9 mouse cellular contexts compared by ENCODE assay signal in genomic region chrX:71648848-71649454, GRCm38 (mm10). TPM values are rescaled to one million over a fixed set of nuclear protein-coding genes. Genes with fewer than 3 reads are reported as not detected.
DNase-seq lines count a peak whose midpoint lies in the region; ATAC-seq lines count a peak whose summit lies in the region.
"Had no signal": no experiment of that assay in that cellular context is flagged by ENCODE, and none has a peak within 500 bp of the region (broad histone marks: within the 10 kb centered on the region; RNA-seq: fewer than 3 reads in every experiment).

No protein-coding gene starts in this region.

- DNase-seq in CD4-positive, CD25-positive, alpha-beta regulatory T cell, adult 2 months (ENCODE audit: low read depth, low spot score): peak; percentile 2
- peak; percentile 10 for DNase-seq in adrenal gland, postnatal 25 days
- peak; percentile 65 for DNase-seq in forebrain, embryonic 11.5 days (ENCODE audit: low spot score)
- peak; percentile 52 for DNase-seq in hindbrain, embryonic 11.5 days (ENCODE audit: low spot score)
- DNase-seq in left cerebral cortex, postnatal 10 days (ENCODE audit: extremely low spot score in 1 of 2, low spot score in 2 of 2): peak; percentile 38 to 63
- no peak for DNase-seq in spleen, postnatal 14 days (ENCODE audit: low spot score in 2 of 2)

- no peak overlapping the region for H3K4me3 ChIP-seq in forebrain, embryonic 11.5 days (ENCODE audit: low read depth, low read length)
- no peak overlapping the region for H3K4me3 ChIP-seq in hindbrain, embryonic 11.5 days (ENCODE audit: low read depth, low read length)
- no peak overlapping the region for H3K4me3 ChIP-seq in neural tube, embryonic 12.5 days

- no peak for ATAC-seq in CD4-positive, CD25-positive, alpha-beta regulatory T cell, adult 4 months
- ATAC-seq in forebrain, embryonic 11.5 days (replicated peaks; ENCODE audit: low FRiP score): peak; percentile 58; the same call in 1 of the 2 replicates
- ATAC-seq in hindbrain, embryonic 11.5 days (ENCODE audit: low FRiP score): peak; percentile 66
- peak; percentile 48; the same call in 1 of the 2 replicates for ATAC-seq in neural tube, embryonic 12.5 days (ENCODE audit: low FRiP score, low read depth)

- no peaks in the 10 kb centered on the region for H3K36me3 ChIP-seq in forebrain, embryonic 11.5 days (ENCODE audit: control insufficient read depth, insufficient read depth, low read length)
- H3K36me3 ChIP-seq in hindbrain, embryonic 11.5 days (ENCODE audit: control insufficient read depth, insufficient read depth, low read length): no peaks in the 10 kb centered on the region
- H3K36me3 ChIP-seq in neural tube, embryonic 12.5 days: no peaks in the 10 kb centered on the region

- H3K27me3 ChIP-seq in forebrain, embryonic 11.5 days (ENCODE audit: control insufficient read depth, insufficient read depth, low read length): no peaks in the 10 kb centered on the region; the same call in 1 of the 2 replicates
- H3K27me3 ChIP-seq in hindbrain, embryonic 11.5 days (ENCODE audit: control insufficient read depth, insufficient read depth, low read length): no peaks in the 10 kb centered on the region
- no peaks in the 10 kb centered on the region for H3K27me3 ChIP-seq in neural tube, embryonic 12.5 days (replicated peaks)

- H3K4me2 ChIP-seq in forebrain, embryonic 11.5 days (ENCODE audit: low read depth, low read length, severe bottlenecking): no peak overlapping the region
- no peak overlapping the region for H3K4me2 ChIP-seq in hindbrain, embryonic 11.5 days (replicated peaks; ENCODE audit: low read depth, low read length)
- no peak overlapping the region for H3K4me2 ChIP-seq in neural tube, embryonic 12.5 days (replicated peaks)

- H3K9ac ChIP-seq in forebrain, embryonic 11.5 days (ENCODE audit: low read length): no peak overlapping the region
- no peak overlapping the region for H3K9ac ChIP-seq in hindbrain, embryonic 11.5 days (ENCODE audit: low read depth, low read length)
- H3K9ac ChIP-seq in neural tube, embryonic 12.5 days: no peak overlapping the region

- whole genome bisulfite sequencing in forebrain, embryonic 11.5 days: 48% methylated on average over 6 of the region's 6 CpGs
- 48% methylated on average over 6 of the region's 6 CpGs for WGBS in hindbrain, embryonic 11.5 days
- WGBS in neural tube, embryonic 12.5 days: 45% methylated on average over 6 of the region's 6 CpGs

- intact Hi-C loops in left cerebral cortex, postnatal 10 days (cut with DNase I): loop anchor here (2.0 to 5.0 kb wide), 4 partner anchors 133 to 1258 kb away; no protein-coding TSS in a partner anchor

- H3K27ac ChIP-seq in forebrain, embryonic 11.5 days (ENCODE audit: low read depth, low read length): no peak overlapping the region
- H3K27ac ChIP-seq in hindbrain, embryonic 11.5 days (ENCODE audit: low read depth, low read length): no peak overlapping the region
- H3K27ac ChIP-seq in neural tube, embryonic 12.5 days: no peak overlapping the region

- no peaks in the 10 kb centered on the region for H3K9me3 ChIP-seq in forebrain, embryonic 11.5 days (ENCODE audit: control insufficient read depth, low read length)
- no peaks in the 10 kb centered on the region for H3K9me3 ChIP-seq in hindbrain, embryonic 11.5 days (ENCODE audit: control insufficient read depth, low read length)
- H3K9me3 ChIP-seq in neural tube, embryonic 12.5 days: no peaks in the 10 kb centered on the region

- H3K4me1 ChIP-seq in forebrain, embryonic 11.5 days (replicated peaks; ENCODE audit: control insufficient read depth, insufficient read depth, low read length): no peaks in the 10 kb centered on the region
- H3K4me1 ChIP-seq in hindbrain, embryonic 11.5 days (replicated peaks; ENCODE audit: control insufficient read depth, insufficient read depth, low read length): no peaks in the 10 kb centered on the region
- H3K4me1 ChIP-seq in neural tube, embryonic 12.5 days: no peaks in the 10 kb centered on the region

RNA-seq across cellular contexts. Expression of gene Gpr50, which starts 14.5 kb away (rescaled TPM):
- not detected for polyA plus RNA-seq in CD4-positive, CD25-positive, alpha-beta regulatory T cell, adult 4 months (2017; shearing (Covaris generic))
- total RNA-seq in adrenal gland, postnatal 25 days (2021): not detected in 2 replicates
- 5.2 and 6.2 TPM in 2 replicates for polyA plus RNA-seq in forebrain, embryonic 11.5 days (2014; fragmentation: Nextera tagmentation; extraction: Ambion mirVana)
- polyA plus RNA-seq in hindbrain, embryonic 11.5 days (2014; fragmentation: Nextera tagmentation; extraction: Ambion mirVana): 1.3 and 1.4 TPM in 2 replicates
- total RNA-seq in left cerebral cortex, postnatal 10 days (2021): 1 to 10 TPM in 1 of 2 experiments, under 1 TPM in 1; 0.28 to 1.3 TPM
- polyA plus RNA-seq in neural tube, embryonic 12.5 days (2016; fragmentation: Nextera tagmentation; extraction: Ambion mirVana): 0.47 and 0.62 TPM in 2 replicates
- polyA plus RNA-seq: C2C12 had no signal

Comparison
In these comparisons a context has a peak if more than half of its experiments do, and no peak if none do; other contexts are left out.
1. DNase-seq: peak in CD4-positive, CD25-positive, alpha-beta regulatory T cell, adult 2 months (single experiment), adrenal gland, postnatal 25 days (single experiment), forebrain, embryonic 11.5 days (single experiment), hindbrain, embryonic 11.5 days (single experiment) and left cerebral cortex, postnatal 10 days (2 of 2); none in spleen, postnatal 14 days (0 of 2).